Mouse (Mus musculus): ENCODE results near the gene Lrrc15.

DNA sequence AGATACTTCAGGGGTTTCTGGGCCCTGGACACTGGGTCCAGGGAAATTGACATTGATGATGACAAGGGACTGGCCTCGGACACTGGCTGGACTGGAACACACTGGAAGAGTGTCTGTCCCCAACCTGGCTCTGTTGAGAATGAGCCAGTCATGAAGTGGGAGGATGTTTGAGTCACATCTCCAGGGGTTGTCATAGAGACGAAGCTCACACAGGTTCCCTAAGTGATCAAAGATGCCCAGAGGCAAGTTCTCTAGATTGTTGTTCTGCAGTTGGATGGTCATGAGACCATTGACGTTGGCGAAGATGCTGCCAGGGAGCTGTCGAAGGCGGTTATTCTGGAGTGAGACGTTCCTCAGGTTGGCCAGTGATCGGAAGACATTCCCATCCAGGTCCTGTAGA is 10.0 kb downstream of the Lrrc15 start:
- TF ChIP-seq HCFC1 (IDR thresholded peaks at IDR 0.05; ENCODE audit: low read depth, low read length) (no peak), MXI1 (IDR thresholded peaks at IDR 0.05; ENCODE audit: low read depth, low read length) (no peak), CTCF (IDR thresholded peaks at IDR 0.05 in 2 of 3, conservative IDR thresholded peaks at IDR 0.05 in 1 of 3; ENCODE audit: control insufficient read depth in 1 of 3, insufficient read depth in 1 of 3, low read depth in 2 of 3, low read length in 3 of 3, poor library complexity in 1 of 3, severe bottlenecking in 1 of 3) (no peak), E2F4 (IDR thresholded peaks at IDR 0.05; ENCODE audit: borderline replicate concordance, low read depth, low read length) (no peak), POLR2A (IDR thresholded peaks at IDR 0.05; ENCODE audit: control insufficient read depth in 1 of 2, insufficient read depth in 1 of 2, low read depth in 1 of 2, low read length in 2 of 2, poor library complexity in 1 of 2) (no peak), JUND (IDR thresholded peaks at IDR 0.05; ENCODE audit: low read depth, low read length) (no peak), POLR2AphosphoS5 (IDR thresholded peaks at IDR 0.05; ENCODE audit: borderline replicate concordance, low read depth, low read length) (no peak), KAT2A (conservative IDR thresholded peaks at IDR 0.05; ENCODE audit: low read depth, low read length) (no peak), GATA1 (IDR thresholded peaks at IDR 0.05; ENCODE audit: low read depth, low read length) (no peak), CHD1 (IDR thresholded peaks at IDR 0.05; ENCODE audit: low read depth, low read length) (no peak), ZMIZ1 (IDR thresholded peaks at IDR 0.05; ENCODE audit: low read depth, low read length) (no peak), GABPA (IDR thresholded peaks at IDR 0.05; ENCODE audit: low read depth, low read length) (no peak), RAD21 (IDR thresholded peaks at IDR 0.05; ENCODE audit: low read depth, low read length) (no peak)

Measured in MEL (cell line).